Mouse (Mus musculus): ENCODE measurements at regions not wholly inside any gene's neighbourhood (a gene's known extent, or its start where the extent isn't known, plus 50 kb on each side); places are given as distances from the start of the nearest gene placed in this dataset.
A peak's percentile ranks its signal among the peaks of the same experiment; 100 is the strongest.

- no peak for DNase-seq
Measured at GRCm38 (mm10) chr2:51073040-51073594, 75.8 kb downstream of the Rnd3 start.

GRCm38 (mm10) chr2:51072346-51072885 lies 76.5 kb downstream of the Rnd3 start:
- no peak for DNase-seq

- DNase-seq, result no peak
Measured at GRCm38 (mm10) chr2:51070902-51071301, 78.0 kb downstream of the Rnd3 start.

- DNase-seq, result peak; percentile 8
Measured at GRCm38 (mm10) chr2:51066423-51066831, 82.5 kb downstream of the Rnd3 start.

- no peak for DNase-seq
Measured at GRCm38 (mm10) chr2:51065821-51066220, 83.1 kb downstream of the Rnd3 start.

GRCm38 (mm10) chr2:51064821-51065220 lies 84.1 kb downstream of the Rnd3 start:
- no peak for DNase-seq

GRCm38 (mm10) chr2:51062049-51062448 lies 86.9 kb downstream of the Rnd3 start:
- DNase-seq, result no peak

- DNase-seq, result no peak
Measured at GRCm38 (mm10) chr2:51058158-51058557, 90.8 kb downstream of the Rnd3 start.

- DNase-seq, result no peak
Measured at GRCm38 (mm10) chr2:51056141-51056731, 92.7 kb downstream of the Rnd3 start.

- no peak for DNase-seq
Measured at GRCm38 (mm10) chr2:51055339-51055738, 93.6 kb downstream of the Rnd3 start.

- DNase-seq, result no peak
Measured at GRCm38 (mm10) chr2:51049834-51050170, 99.1 kb downstream of the Rnd3 start.

GRCm38 (mm10) chr2:51049101-51049833 lies 99.6 kb downstream of the Rnd3 start:
- no peak for DNase-seq

GRCm38 (mm10) chr2:51047520-51047919 lies 101.4 kb downstream of the Rnd3 start:
- DNase-seq, result no peak

GRCm38 (mm10) chr2:51045626-51046025 lies 103.3 kb downstream of the Rnd3 start:
- DNase-seq, result no peak

GRCm38 (mm10) chr2:51041101-51041500 lies 107.8 kb downstream of the Rnd3 start:
- peak; percentile 2 for DNase-seq

GRCm38 (mm10) chr2:51038685-51039084 lies 110.2 kb downstream of the Rnd3 start:
- no peak for DNase-seq

GRCm38 (mm10) chr2:51036995-51037394 lies 111.9 kb downstream of the Rnd3 start:
- DNase-seq, result no peak

- no peak for DNase-seq
Measured at GRCm38 (mm10) chr2:51036190-51036755, 112.6 kb downstream of the Rnd3 start.

GRCm38 (mm10) chr2:51033881-51034280 lies 115.0 kb downstream of the Rnd3 start:
- DNase-seq, result no peak

- DNase-seq, result no peak
Measured at GRCm38 (mm10) chr2:51022479-51022878, 126.4 kb downstream of the Rnd3 start.

GRCm38 (mm10) chr2:51016129-51016402 lies 132.8 kb downstream of the Rnd3 start:
- no peak for DNase-seq

GRCm38 (mm10) chr2:51015360-51016128 lies 133.4 kb downstream of the Rnd3 start:
- DNase-seq, result no peak

GRCm38 (mm10) chr2:51014232-51014631 lies 134.7 kb downstream of the Rnd3 start:
- no peak for DNase-seq
